Mouse (Mus musculus) C2C12 (cell line): ENCODE measurements around the gene Rptor.

Experiments
- CTCF ChIP-seq: IDR thresholded peaks from one replicate; pipeline ENCODE4 v1.5.1; 2011; ENCODE audit not compliant: control insufficient read depth, insufficient read depth, insufficient read length
- MAX ChIP-seq: IDR thresholded peaks from one replicate; pipeline ENCODE4 v1.6.1; 2011; ENCODE audit warnings: mild to moderate bottlenecking, control low read depth
- MYOG ChIP-seq: IDR thresholded peaks from one replicate; pipeline ENCODE4 v1.6.1; 2011; ENCODE audit not compliant: control insufficient read depth, insufficient read length; ENCODE audit errors: extremely low read depth
- USF1 ChIP-seq: IDR thresholded peaks from one replicate; pipeline ENCODE4 v1.6.1; 2011; ENCODE audit warnings: low read depth, mild to moderate bottlenecking, control low read depth, moderate library complexity

GRCm38 (mm10) chr11:119625943-119626342 lies 23.2 kb downstream of the Rptor start:
- TF ChIP-seq CTCF (no peak), USF1 (no peak), MYOG (no peak), MAX (no peak)
